Mouse (Mus musculus) lung, postnatal 0 days (tissue): ENCODE results near the gene Tjap1. TPM values are rescaled to one million over a fixed set of nuclear protein-coding genes. Genes with fewer than 3 reads are reported as not detected.

Experiments used
- ATAC-seq: fragments of 200-750 bp; cut with Nextera tagmentation; 2 replicates; pipeline ENCODE4 v1.8.0; 2017; ENCODE audit warnings: moderate library complexity
- DNase-seq: peaks from one replicate; pipeline ENCODE4 v3.0.0-alpha.2; 2016; ENCODE audit warnings: low spot score
- H3K27ac ChIP-seq: fragments of 300-500 bp; sonication (generic); 2 replicates; pipeline ENCODE4 v1.5.1; 2014; ENCODE audit warnings: antibody characterized with exemption, mild to moderate bottlenecking, low read length, mixed read lengths
- H3K27me3 ChIP-seq: fragments of 300-500 bp; sonication (generic); replicated peaks from 2 replicates; pipeline ENCODE4 v1.6.1; 2014; ENCODE audit warnings: low read length, mixed read lengths; ENCODE audit not compliant: insufficient read depth
- H3K36me3 ChIP-seq: fragments of 300-500 bp; sonication (generic); 2 replicates; pipeline ENCODE4 v1.6.1; 2014; ENCODE audit warnings: low read length, mixed read lengths; ENCODE audit not compliant: insufficient read depth
- H3K4me1 ChIP-seq: fragments of 300-500 bp; sonication (generic); 2 replicates; pipeline ENCODE4 v1.6.1; 2014; ENCODE audit warnings: antibody characterized with exemption, low read depth, low read length, mixed read lengths; ENCODE audit not compliant: insufficient read depth
- H3K4me2 ChIP-seq: fragments of 300-500 bp; sonication (generic); replicated peaks from 2 replicates; pipeline ENCODE4 v1.6.1; 2014; ENCODE audit warnings: low read depth, mild to moderate bottlenecking, low read length, moderate library complexity, mixed read lengths
- H3K4me3 ChIP-seq: fragments of 300-500 bp; sonication (generic); 2 replicates; pipeline ENCODE4 v1.5.1; 2014; ENCODE audit warnings: low read depth, low read length
- H3K9ac ChIP-seq: fragments of 300-500 bp; sonication (generic); replicated peaks from 2 replicates; pipeline ENCODE4 v1.6.1; 2014; ENCODE audit warnings: low read depth, mild to moderate bottlenecking
- H3K9me3 ChIP-seq: fragments of 300-500 bp; sonication (generic); 2 replicates; pipeline ENCODE4 v1.6.1; 2016; ENCODE audit warnings: low read length, mixed read lengths
- CTCF ChIP-seq: IDR thresholded peaks from 2 replicates; pipeline ENCODE4 v1.5.1; 2016; ENCODE audit warnings: antibody characterized with exemption, mild to moderate bottlenecking
- EP300 ChIP-seq: IDR thresholded peaks from 2 replicates; pipeline ENCODE4 v1.6.1; 2016; ENCODE audit warnings: antibody characterized with exemption, mild to moderate bottlenecking, control low read depth
- whole genome bisulfite sequencing: fragments of 180-500 bp; shearing (Covaris S2); extraction: QIAGEN DNeasy Blood & Tissue Kit; methylation state at CpG from one replicate; pipeline ENCODE4 v1.1.7; 2014; 5-methylcytosine and 5-hydroxymethylcytosine counted together
- polyA plus RNA-seq: library from polyadenylated mRNA; unstranded; fragments of >200 nt; fragmentation: Nextera tagmentation; extraction: Ambion mirVana; gene quantifications from 2 replicates; pipeline ENCODE4 v1.2.1, GENCODE M21; 2015

Tjap1 gene
- polyA plus RNA-seq, 1 experiment from 2014 or later, result 21.0 TPM

GRCm38 (mm10) chr17:46315813-46316212 lies 33.0 kb upstream of the Tjap1 start:
- Histone ChIP-seq H3K27me3 (no peaks in the 10 kb centered on the region), H3K9ac (no peak overlapping the region), H3K9me3 (no peaks in the 10 kb centered on the region), H3K27ac (no peak overlapping the region), H3K4me1 (no peaks in the 10 kb centered on the region), H3K4me2 (no peak overlapping the region), H3K36me3 (no peaks in the 10 kb centered on the region), H3K4me3 (no peak overlapping the region)
- DNase-seq, result no peak
- TF ChIP-seq CTCF (no peak), EP300 (no peak)
- no peak for ATAC-seq
- 83% methylated on average over 10 of the region's 10 CpGs for WGBS

GRCm38 (mm10) chr17:46313135-46313715 lies 30.4 kb upstream of the Tjap1 start:
- Histone ChIP-seq H3K4me2 (no peak overlapping the region), H3K36me3 (no peaks in the 10 kb centered on the region), H3K4me3 (no peak overlapping the region), H3K9me3 (no peaks in the 10 kb centered on the region), H3K27ac (no peak overlapping the region), H3K27me3 (no peaks in the 10 kb centered on the region), H3K9ac (no peak overlapping the region), H3K4me1 (no peaks in the 10 kb centered on the region)
- no peak for DNase-seq
- TF ChIP-seq CTCF, result no peak
- no peak for TF ChIP-seq EP300
- 80% methylated on average over 9 of the region's 9 CpGs for WGBS
- no peak for ATAC-seq

DNA sequence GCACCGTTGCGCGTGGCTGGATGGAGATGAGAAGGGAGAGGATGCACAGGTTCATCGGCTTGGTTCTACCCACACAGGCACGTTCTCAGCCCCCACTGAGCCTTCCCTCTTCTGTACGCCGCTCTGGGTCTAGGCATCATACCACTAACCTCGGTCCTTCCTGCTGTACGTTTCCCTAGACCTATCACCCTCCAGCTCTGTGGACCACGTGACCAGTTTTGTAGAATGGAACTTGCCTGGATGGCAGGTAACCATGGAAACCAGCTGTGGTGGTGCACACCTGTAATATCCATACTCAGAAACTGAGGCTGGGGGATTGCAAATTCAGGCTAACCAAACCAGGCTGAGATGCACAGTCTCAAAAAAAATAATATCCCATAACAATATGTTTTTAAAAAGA lies 27.7 kb upstream of the Tjap1 start:
- Histone ChIP-seq H3K27me3 (no peaks in the 10 kb centered on the region), H3K9me3 (no peaks in the 10 kb centered on the region), H3K9ac (no peak overlapping the region), H3K4me2 (no peak overlapping the region), H3K27ac (no peak overlapping the region), H3K4me3 (no peak overlapping the region), H3K36me3 (no peaks in the 10 kb centered on the region), H3K4me1 (no peaks in the 10 kb centered on the region)
- DNase-seq (no peak), ATAC-seq (no peak)
- 91% methylated on average over 10 of the region's 10 CpGs for WGBS
- TF ChIP-seq CTCF, result no peak
- no peak for TF ChIP-seq EP300

DNA sequence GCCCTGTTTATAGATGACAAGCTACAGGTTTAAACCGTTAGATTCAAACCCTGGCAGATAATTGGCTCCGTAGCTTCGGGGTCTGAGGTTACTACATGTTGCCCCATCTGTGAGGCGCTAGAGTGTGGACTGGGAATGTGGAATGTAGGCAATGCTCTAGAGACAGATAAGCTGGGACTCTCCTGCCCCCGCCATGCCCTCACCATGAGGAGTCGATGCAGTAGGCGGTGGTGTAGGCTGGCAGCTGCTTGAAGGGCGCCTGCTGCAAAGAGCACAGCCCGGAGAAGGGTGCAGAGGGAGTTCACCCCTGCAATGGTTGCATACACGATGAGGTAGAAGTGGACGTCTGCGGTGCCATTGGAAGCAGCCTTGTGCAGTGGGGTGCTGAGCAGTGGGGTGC lies 27.0 kb upstream of the Tjap1 start:
- TF ChIP-seq CTCF (no peak), EP300 (no peak)
- no peak overlapping the region for H3K4me3 ChIP-seq
- no peaks in the 10 kb centered on the region for H3K9me3 ChIP-seq
- H3K4me1 ChIP-seq, result no peaks in the 10 kb centered on the region
- H3K9ac ChIP-seq, result no peak overlapping the region
- no peak for ATAC-seq
- no peak overlapping the region for H3K27ac ChIP-seq
- no peaks in the 10 kb centered on the region for H3K27me3 ChIP-seq
- no peak for DNase-seq
- H3K36me3 ChIP-seq, result no peaks in the 10 kb centered on the region
- WGBS, result 63% methylated on average over 12 of the region's 12 CpGs
- no peak overlapping the region for H3K4me2 ChIP-seq

DNA sequence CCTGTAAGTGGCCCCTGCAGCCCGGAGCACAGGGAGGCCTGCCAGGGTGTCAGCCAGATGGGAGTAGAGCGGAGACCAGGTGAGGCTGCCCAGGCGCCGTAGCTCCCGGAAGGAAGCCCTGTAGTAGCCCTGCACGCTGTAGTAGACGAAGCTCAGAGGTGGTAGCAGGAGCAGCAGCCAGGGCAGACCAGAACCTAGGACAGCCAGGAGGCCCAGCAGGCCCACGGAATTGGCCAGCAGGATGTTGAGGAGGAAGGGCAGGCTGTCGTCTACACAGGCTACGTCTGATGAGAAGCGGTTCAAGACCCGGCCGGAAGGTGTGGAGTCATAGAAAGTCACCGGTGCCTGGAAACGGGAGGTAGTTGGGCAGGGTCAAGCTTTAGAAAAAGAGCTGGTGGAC lies 24.1 kb upstream of the Tjap1 start:
- ATAC-seq (no peak), DNase-seq (no peak)
- no peaks in the 10 kb centered on the region for H3K4me1 ChIP-seq
- H3K9me3 ChIP-seq, result no peaks in the 10 kb centered on the region
- H3K4me3 ChIP-seq, result no peak overlapping the region
- TF ChIP-seq EP300 (no peak), CTCF (no peak)
- no peak overlapping the region for H3K9ac ChIP-seq
- 0 out of 2 replicates have a peak, but pooled peaks cover 3% of the 10 kb centered on the region for H3K36me3 ChIP-seq
- H3K4me2 ChIP-seq, result no peak overlapping the region
- WGBS, result 88% methylated on average over 15 of the region's 15 CpGs
- no peak overlapping the region for H3K27ac ChIP-seq
- H3K27me3 ChIP-seq, result no peaks in the 10 kb centered on the region

GRCm38 (mm10) chr17:46304184-46304583 lies 21.4 kb upstream of the Tjap1 start:
- no peaks in the 10 kb centered on the region for H3K27me3 ChIP-seq
- WGBS, result 88% methylated on average over 9 of the region's 9 CpGs
- no peak overlapping the region for H3K4me3 ChIP-seq
- no peak for ATAC-seq
- no peaks in the 10 kb centered on the region for H3K9me3 ChIP-seq
- no peak for TF ChIP-seq EP300
- no peak for TF ChIP-seq CTCF
- H3K9ac ChIP-seq, result no peak overlapping the region
- no peak overlapping the region for H3K27ac ChIP-seq
- no peak overlapping the region for H3K4me2 ChIP-seq
- H3K36me3 ChIP-seq, result 0 out of 2 replicates have a peak, but pooled peaks cover 3% of the 10 kb centered on the region
- no peak for DNase-seq
- H3K4me1 ChIP-seq, result no peaks in the 10 kb centered on the region

- TF ChIP-seq CTCF, result no peak
- TF ChIP-seq EP300, result no peak
- Histone ChIP-seq H3K9me3 (no peaks in the 10 kb centered on the region), H3K27ac (no peak overlapping the region), H3K27me3 (peaks cover 7% of the 10 kb centered on the region), H3K4me1 (peaks cover 11% of the 10 kb centered on the region; the same call in 1 of the 2 replicates), H3K9ac (no peak overlapping the region), H3K4me2 (no peak overlapping the region), H3K36me3 (0 out of 2 replicates have a peak, but pooled peaks cover 3% of the 10 kb centered on the region), H3K4me3 (no peak overlapping the region)
- ATAC-seq (no peak), DNase-seq (no peak)
- WGBS, result 64% methylated on average over 12 of the region's 12 CpGs
Measured at GRCm38 (mm10) chr17:46301892-46302291, 19.1 kb upstream of the Tjap1 start.
